Mouse (Mus musculus) cerebellum, postnatal 10 days (tissue): ENCODE measurements at regions not wholly inside any gene's neighbourhood (a gene's known extent, or its start where the extent isn't known, plus 50 kb on each side); places are given as distances from the start of the nearest gene placed in this dataset.

Experiments used
- DNase-seq, 2 experiments: peaks; one replicate each; pipeline ENCODE4 v3.0.0; 2021; ENCODE audit warnings: mixed read lengths in 2 of 2

DNA sequence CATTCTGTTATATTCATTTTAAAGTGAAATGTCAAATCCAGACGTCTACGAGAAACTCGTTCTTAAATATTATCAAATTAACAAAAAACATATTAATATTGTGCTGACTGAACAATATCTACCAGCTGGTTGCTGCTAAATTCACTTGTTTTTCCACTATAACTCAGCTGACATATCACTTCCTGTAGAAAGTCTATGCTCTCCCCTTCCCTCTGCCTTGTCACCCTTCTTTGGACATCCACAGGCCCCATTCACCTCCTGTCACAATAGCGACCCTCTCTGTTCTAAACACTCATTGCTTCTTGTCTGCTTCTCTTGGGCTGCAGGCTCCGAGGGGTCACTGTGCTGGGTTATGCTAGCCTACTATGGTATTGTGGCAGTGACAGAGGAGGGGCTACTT, 52.5 kb upstream of the Cplx2 start:
- DNase-seq, result no peak

- DNase-seq, result no peak
Measured at GRCm38 (mm10) chr13:54320212-54320611, 50.9 kb upstream of the Cplx2 start.

DNA sequence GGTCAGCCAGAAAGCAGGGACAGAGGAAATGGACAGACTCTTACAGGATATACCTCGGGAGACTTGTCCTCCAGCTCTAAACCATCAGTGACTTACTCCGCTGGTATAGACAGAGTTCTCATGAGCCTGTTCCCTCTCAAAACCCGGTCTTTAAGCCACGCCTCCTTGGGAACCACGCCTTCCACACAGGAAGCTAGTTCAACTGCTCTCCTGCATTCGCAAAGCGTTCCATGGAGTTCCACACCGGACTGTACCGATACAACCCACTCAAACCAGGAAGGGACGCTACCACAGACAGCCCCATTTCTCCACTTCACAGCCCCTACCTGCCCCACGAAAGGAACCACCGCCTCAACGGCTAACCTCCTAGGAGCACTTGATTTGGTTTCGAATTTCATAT, 50.1 kb upstream of the Cplx2 start:
- DNase-seq, result no peak
